Mouse (Mus musculus) cerebellum, adult 9-11 months (tissue): ENCODE measurements around the gene Vps53.

Source experiments
- DNase-seq: peaks from one replicate; pipeline ENCODE4 v3.0.0; 2022

The Vps53 gene

GRCm38 (mm10) chr11:76167079-76167765 is 12.2 kb downstream of the Vps53 start:
- DNase-seq = peak; percentile 64

GRCm38 (mm10) chr11:76166657-76167056 is 12.8 kb downstream of the Vps53 start:
- no peak for DNase-seq

- no peak for DNase-seq
These were observed 19.2 kb downstream of the Vps53 start for GRCm38 (mm10) chr11:76160251-76160650.

- no peak for DNase-seq
These were observed 21.1 kb downstream of the Vps53 start for GRCm38 (mm10) chr11:76158375-76158774.

- no peak for DNase-seq
These were observed 24.6 kb downstream of the Vps53 start for GRCm38 (mm10) chr11:76154861-76155260.

GRCm38 (mm10) chr11:76154200-76154599 is 25.2 kb downstream of the Vps53 start:
- DNase-seq = no peak

GRCm38 (mm10) chr11:76153236-76153951 is 26.1 kb downstream of the Vps53 start:
- no peak for DNase-seq

GRCm38 (mm10) chr11:76150980-76151379 is 28.5 kb downstream of the Vps53 start:
- DNase-seq = no peak

DNA sequence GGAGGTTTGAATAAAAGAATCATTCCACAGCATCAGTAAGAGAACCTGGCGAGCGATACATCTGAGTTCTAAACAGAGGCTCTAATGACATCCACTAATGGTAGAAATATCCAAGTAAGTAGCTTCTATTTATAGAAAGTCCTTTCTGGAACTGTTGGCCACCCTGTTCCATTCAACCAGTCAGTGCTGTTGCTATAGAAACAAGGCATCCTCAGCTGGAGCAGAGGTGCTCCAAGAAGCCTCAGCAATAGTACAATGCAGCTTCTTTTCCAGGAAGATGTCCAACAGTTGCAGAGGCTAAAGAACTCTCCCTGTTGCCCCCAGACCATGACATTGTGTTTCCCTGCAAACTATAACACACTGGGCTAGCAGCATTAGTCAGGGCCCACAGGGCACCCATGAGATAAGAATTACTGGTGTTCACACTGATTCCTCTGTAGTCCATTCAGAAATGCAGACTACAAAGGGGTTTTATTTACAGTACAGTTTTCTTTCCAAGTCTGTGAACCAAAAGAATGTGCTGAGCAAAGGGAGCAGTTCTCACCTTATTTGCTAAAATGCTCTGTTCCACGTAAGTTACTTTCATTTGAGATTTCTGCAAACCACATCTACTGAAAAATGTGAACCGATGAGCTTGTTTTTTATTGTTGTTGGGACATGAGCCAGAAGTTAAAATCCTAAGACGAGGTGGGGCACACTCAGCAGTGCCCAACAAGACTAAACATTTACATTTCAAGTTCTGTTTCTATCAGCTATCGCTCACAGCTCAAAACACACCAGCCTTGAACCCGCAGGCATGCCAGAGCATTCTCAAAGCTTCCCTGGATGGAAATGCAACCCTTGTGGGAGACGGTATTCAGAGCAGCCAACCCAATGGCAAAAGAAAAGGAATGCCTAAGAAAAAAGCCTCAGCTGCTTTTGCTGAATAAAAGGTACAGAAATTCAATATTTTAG is 31.1 kb downstream of the Vps53 start:
- no peak for DNase-seq

- DNase-seq = peak; percentile 26
These were observed 33.0 kb downstream of the Vps53 start for GRCm38 (mm10) chr11:76146187-76147010.

- no peak for DNase-seq
These were observed 34.3 kb downstream of the Vps53 start for GRCm38 (mm10) chr11:76145169-76145568.

DNA sequence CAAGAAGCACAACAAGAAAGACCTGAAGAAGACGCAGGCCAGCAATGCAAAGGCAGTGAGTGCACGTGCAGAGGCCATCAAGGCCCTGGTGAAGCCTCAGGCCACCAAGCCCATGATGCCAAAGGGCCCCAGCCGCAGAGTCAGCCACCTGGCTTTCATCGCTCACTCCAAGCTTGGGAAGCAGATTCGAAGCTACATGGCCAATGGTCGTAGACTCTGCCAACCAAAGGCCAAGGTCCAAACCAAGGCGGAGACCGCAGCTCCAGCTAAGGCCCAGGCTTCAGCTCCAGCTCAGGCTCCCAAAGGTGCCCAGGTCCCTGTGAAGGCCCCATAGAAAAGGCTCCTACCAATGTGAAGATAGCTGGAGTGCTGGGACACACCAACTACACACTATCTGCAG is 35.1 kb downstream of the Vps53 start:
- DNase-seq = no peak

DNA sequence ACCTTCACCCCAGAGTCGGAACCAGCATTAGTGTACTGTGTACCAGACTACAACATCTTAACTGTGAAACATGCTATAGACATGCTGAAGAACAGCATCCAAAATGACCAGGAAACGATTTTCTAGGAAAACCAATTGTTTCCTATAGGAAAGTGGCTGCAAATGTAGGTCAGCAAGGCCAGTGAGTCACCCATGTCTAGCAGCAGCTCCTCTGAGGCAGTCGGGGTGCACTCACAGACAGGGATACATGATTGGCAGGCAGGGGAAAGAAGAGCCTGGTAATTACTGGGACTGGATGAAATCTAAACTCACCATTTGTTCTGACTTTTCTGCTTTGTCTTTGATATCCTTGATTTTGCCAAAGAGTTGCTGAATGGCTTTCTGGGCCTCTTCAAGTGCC is 41.5 kb downstream of the Vps53 start:
- DNase-seq = no peak

DNA sequence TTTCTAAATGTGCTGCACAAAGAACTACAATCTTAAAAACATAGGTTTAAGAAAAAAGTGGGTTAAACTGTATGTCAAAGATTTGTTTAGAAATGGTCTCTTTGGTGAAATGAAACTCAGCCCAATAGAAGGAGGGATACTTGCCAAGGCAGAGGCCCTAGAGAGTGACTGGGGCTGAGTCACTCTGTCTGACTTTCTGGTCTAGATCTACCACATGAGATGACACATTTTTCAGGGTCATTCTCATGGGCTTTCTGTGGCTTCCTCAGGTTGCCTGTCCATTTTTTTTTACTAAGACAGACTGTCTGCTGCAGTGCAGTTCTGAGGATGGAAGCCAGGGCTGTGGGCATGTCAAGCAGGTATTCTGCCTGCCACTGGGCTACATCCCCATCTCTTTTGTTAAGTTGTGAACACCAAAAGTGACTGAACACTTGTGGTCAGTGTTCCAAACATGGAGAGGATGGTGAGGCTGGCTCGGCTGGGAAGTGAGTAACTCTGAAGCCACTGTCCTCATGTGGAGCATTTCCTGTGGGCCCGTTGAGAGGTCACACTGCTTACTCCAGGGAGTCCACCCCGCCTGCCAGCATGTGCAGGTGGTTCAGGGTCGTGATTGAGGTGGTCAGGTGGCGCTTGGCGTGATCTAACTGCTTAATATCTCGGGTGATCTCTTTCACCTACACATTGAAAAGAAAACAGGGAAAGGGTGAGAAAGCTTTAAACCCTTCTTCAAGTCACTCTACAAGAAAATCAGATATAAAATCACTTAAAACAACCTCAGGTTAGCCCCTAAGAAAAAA is 43.6 kb downstream of the Vps53 start:
- DNase-seq = no peak

GRCm38 (mm10) chr11:76130859-76131258 is 48.6 kb downstream of the Vps53 start:
- no peak for DNase-seq

DNA sequence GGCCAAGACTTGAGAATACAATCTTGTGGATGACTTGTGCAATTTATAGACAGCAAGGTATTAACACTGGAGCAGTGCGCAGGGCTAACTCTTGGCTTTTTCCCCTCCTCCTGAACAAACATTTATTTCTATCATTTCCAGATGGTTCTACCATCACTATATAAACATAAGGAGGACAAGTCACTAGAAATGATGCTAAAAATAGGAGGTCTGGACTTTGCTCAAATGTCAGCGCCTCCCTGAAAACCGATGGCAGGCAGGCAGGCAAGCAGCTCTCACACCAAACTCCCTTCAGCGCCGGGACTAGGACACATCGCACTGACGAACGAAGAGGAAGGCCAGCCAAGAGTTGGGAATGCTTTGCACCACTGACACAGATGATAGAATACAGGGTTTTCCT is 54.1 kb downstream of the Vps53 start:
- DNase-seq = no peak

- DNase-seq = no peak
These were observed 55.9 kb downstream of the Vps53 start for GRCm38 (mm10) chr11:76123517-76123916.

- no peak for DNase-seq
These were observed 56.9 kb downstream of the Vps53 start for GRCm38 (mm10) chr11:76122571-76122970.

- DNase-seq = no peak
These were observed 58.4 kb downstream of the Vps53 start for GRCm38 (mm10) chr11:76121086-76121485.

DNA sequence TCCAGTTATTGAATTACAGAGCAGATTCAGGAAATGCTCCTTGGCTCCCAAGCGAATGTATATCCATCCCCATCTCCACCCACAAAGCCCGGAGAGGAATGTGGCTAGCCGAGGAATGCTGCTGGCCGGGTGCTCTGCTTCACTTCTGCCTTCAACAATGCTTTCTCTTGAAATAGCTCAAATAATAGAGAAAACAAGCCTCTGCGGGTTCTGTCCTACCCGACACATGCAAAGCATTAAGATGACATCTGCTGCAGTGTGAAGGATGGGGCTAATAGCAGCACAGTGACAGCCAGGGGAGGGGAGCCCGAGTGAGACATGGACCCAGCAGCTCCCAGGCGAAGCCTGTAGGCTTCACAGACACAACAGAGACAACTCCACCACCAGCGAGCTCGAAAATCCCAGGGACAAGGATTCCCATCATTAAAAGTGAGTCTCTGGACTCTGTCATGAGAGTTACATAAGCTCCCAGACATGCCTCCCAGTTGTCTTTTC is 59.0 kb downstream of the Vps53 start:
- DNase-seq = no peak

DNA sequence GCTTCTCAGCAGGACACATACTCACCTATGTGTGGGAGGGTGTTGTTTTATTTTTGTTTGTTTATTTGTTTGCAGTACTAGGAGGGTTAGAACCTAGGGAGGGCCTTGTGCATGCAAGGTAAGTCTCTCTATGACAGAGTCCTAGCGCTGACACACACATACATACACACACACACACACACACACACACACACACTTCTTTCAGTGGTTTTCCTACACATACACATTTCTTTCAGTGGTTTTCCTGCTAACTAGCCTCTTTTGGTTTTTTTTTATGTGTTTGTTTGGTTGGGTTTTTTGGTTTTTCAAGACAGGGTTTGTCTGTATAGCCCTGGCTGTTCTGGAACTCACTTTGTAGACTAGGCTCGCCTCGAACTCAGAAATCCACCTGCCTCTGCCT is 69.0 kb downstream of the Vps53 start:
- no peak for DNase-seq
